Mouse (Mus musculus): ENCODE measurements at regions not wholly inside any gene's neighbourhood (a gene's known extent, or its start where the extent isn't known, plus 50 kb on each side); places are given as distances from the start of the nearest gene placed in this dataset.

- DNase-seq = peak; percentile 95
These were observed 112.6 kb upstream of the Gm14444 start for GRCm38 (mm10) chr2:174897424-174897823.

- DNase-seq = peak; percentile 93
These were observed 109.9 kb upstream of the Gm14444 start for GRCm38 (mm10) chr2:174899940-174900670.

- no peak for DNase-seq
These were observed 109.4 kb upstream of the Gm14444 start for GRCm38 (mm10) chr2:174900671-174900991.

- DNase-seq = no peak
These were observed 108.2 kb upstream of the Gm14444 start for GRCm38 (mm10) chr2:174901801-174902200.

GRCm38 (mm10) chr2:174903627-174904026 is 106.4 kb upstream of the Gm14444 start:
- DNase-seq = no peak

- no peak for DNase-seq
These were observed 104.0 kb upstream of the Gm14444 start for GRCm38 (mm10) chr2:174905865-174906639.

- DNase-seq = no peak
These were observed 92.7 kb upstream of the Gm14444 start for GRCm38 (mm10) chr2:174917146-174917905.

- no peak for DNase-seq
These were observed 92.1 kb upstream of the Gm14444 start for GRCm38 (mm10) chr2:174917975-174918374.

- DNase-seq = peak; percentile 19
These were observed 87.8 kb upstream of the Gm14444 start for GRCm38 (mm10) chr2:174922208-174922607.

GRCm38 (mm10) chr2:174929718-174930117 is 80.3 kb upstream of the Gm14444 start:
- DNase-seq = peak; percentile 60

- DNase-seq = peak; percentile 97
These were observed 77.7 kb upstream of the Gm14444 start for GRCm38 (mm10) chr2:174932137-174933012.

GRCm38 (mm10) chr2:174933013-174933353 is 77.1 kb upstream of the Gm14444 start:
- no peak for DNase-seq

GRCm38 (mm10) chr2:174936665-174937064 is 73.4 kb upstream of the Gm14444 start:
- DNase-seq = peak; percentile 68

- peak; percentile 9 for DNase-seq
These were observed 72.1 kb upstream of the Gm14444 start for GRCm38 (mm10) chr2:174937930-174938329.

GRCm38 (mm10) chr2:174942221-174942620 is 67.8 kb upstream of the Gm14444 start:
- DNase-seq = peak; percentile 13

- peak; percentile 36 for DNase-seq
These were observed 61.9 kb upstream of the Gm14444 start for GRCm38 (mm10) chr2:174948106-174948505.
